8 mouse cellular contexts compared by ENCODE assay signal in genomic region chr10:62866035-62866791, GRCm38 (mm10). TPM values are rescaled to one million over a fixed set of nuclear protein-coding genes. Genes with fewer than 3 reads are reported as not detected.
DNase-seq lines count a peak whose midpoint lies in the region; ATAC-seq lines count a peak whose summit lies in the region.

No protein-coding gene starts in this region.

- peak overlapping the region; percentile 79 for H3K4me2 ChIP-seq in hindbrain, embryonic 11.5 days (replicated peaks; ENCODE audit: low read depth, low read length)
- peak overlapping the region; percentile 87 for H3K4me2 ChIP-seq in stomach, embryonic 16.5 days (ENCODE audit: low read depth, low read length)

- no peaks in the 10 kb centered on the region for H3K27me3 ChIP-seq in hindbrain, embryonic 11.5 days (ENCODE audit: control insufficient read depth, insufficient read depth, low read length)
- H3K27me3 ChIP-seq in midbrain, embryonic 10.5 days (ENCODE audit: low read depth, poor library complexity, severe bottlenecking): no peaks in the 10 kb centered on the region
- no peaks in the 10 kb centered on the region for H3K27me3 ChIP-seq in stomach, embryonic 16.5 days (ENCODE audit: control insufficient read depth, insufficient read depth, low read length)

- WGBS in hindbrain, embryonic 11.5 days: 24% methylated on average over 11 of the region's 11 CpGs
- WGBS in midbrain, embryonic 10.5 days: 16% methylated on average over 11 of the region's 11 CpGs
- 30% methylated on average over 11 of the region's 11 CpGs for WGBS in stomach, embryonic 16.5 days

- peak; percentile 47; the same call in 1 of the 2 replicates for ATAC-seq in hindbrain, embryonic 11.5 days (ENCODE audit: low FRiP score)
- 0 out of 2 replicates have a peak, but pooled peaks have one; percentile 22 for ATAC-seq in stomach, embryonic 16.5 days (ENCODE audit: insufficient read depth, low FRiP score)

- peak; percentile 38 for DNase-seq in MN1 (ENCODE audit: low spot score)
- peak; percentile 49 for DNase-seq in cerebellum, adult 11 months
- DNase-seq in frontal cortex, postnatal 10 days (ENCODE audit: low spot score in 2 of 2): peak; percentile 34 to 35
- DNase-seq in hindbrain, embryonic 11.5 days (ENCODE audit: low spot score): peak; percentile 43
- DNase-seq in left cerebral cortex, adult 8-10 months (ENCODE audit: low spot score in 2 of 2): peak; percentile 32 to 35
- peak; percentile 48 for DNase-seq in midbrain, embryonic 10.5 days (ENCODE audit: low spot score)
- DNase-seq in ovary, adult 18-20 months (ENCODE audit: low spot score): no peak

- H3K9me3 ChIP-seq in hindbrain, embryonic 11.5 days (ENCODE audit: control insufficient read depth, low read length): peaks cover 3% of the 10 kb centered on the region; the same call in 1 of the 2 replicates
- H3K9me3 ChIP-seq in midbrain, embryonic 10.5 days (replicated peaks): peaks cover 4% of the 10 kb centered on the region; the same call in 1 of the 2 replicates
- 0 out of 2 replicates have a peak, but pooled peaks cover 3% of the 10 kb centered on the region for H3K9me3 ChIP-seq in stomach, embryonic 16.5 days (replicated peaks; ENCODE audit: control insufficient read depth, low read length)

- no peaks in the 10 kb centered on the region for H3K36me3 ChIP-seq in hindbrain, embryonic 11.5 days (ENCODE audit: control insufficient read depth, insufficient read depth, low read length)
- peaks cover 15% of the 10 kb centered on the region for H3K36me3 ChIP-seq in midbrain, embryonic 10.5 days
- no peaks in the 10 kb centered on the region for H3K36me3 ChIP-seq in stomach, embryonic 16.5 days (ENCODE audit: control insufficient read depth, insufficient read depth, low read length)

- no peaks in the 10 kb centered on the region for H3K4me1 ChIP-seq in hindbrain, embryonic 11.5 days (replicated peaks; ENCODE audit: control insufficient read depth, insufficient read depth, low read length)
- H3K4me1 ChIP-seq in midbrain, embryonic 10.5 days: peaks cover 32% of the 10 kb centered on the region
- H3K4me1 ChIP-seq in stomach, embryonic 16.5 days (ENCODE audit: control insufficient read depth, insufficient read depth, low read length): peaks cover 15% of the 10 kb centered on the region

- H3K27ac ChIP-seq in hindbrain, embryonic 11.5 days (ENCODE audit: low read depth, low read length): peak overlapping the region; percentile 11; the same call in 1 of the 2 replicates
- peak overlapping the region; percentile 93 for H3K27ac ChIP-seq in midbrain, embryonic 10.5 days (replicated peaks)
- H3K27ac ChIP-seq in stomach, embryonic 16.5 days (ENCODE audit: low read length): peak overlapping the region; percentile 76; the same call in 1 of the 2 replicates

- peak overlapping the region; percentile 49 for H3K4me3 ChIP-seq in hindbrain, embryonic 11.5 days (ENCODE audit: low read depth, low read length)
- peak overlapping the region; percentile 65 for H3K4me3 ChIP-seq in midbrain, embryonic 10.5 days
- peak overlapping the region; percentile 59 for H3K4me3 ChIP-seq in stomach, embryonic 16.5 days (replicated peaks; ENCODE audit: low read length)

- peak overlapping the region; percentile 88 for H3K9ac ChIP-seq in hindbrain, embryonic 11.5 days (ENCODE audit: low read depth, low read length)
- H3K9ac ChIP-seq in stomach, embryonic 16.5 days (ENCODE audit: low read length): peak overlapping the region; percentile 81

RNA-seq across cellular contexts. Expression of gene Tet1, which starts 42.6 kb away (rescaled TPM):
- 32.9 and 41.5 TPM in 2 replicates for polyA plus RNA-seq in hindbrain, embryonic 11.5 days (2014; fragmentation: Nextera tagmentation; extraction: Ambion mirVana)
- 10 to 100 TPM; 13.0 to 18.6 (median 15.2) TPM for total RNA-seq in left cerebral cortex, adult 8-10 months (2022)
- 24.8 and 31.3 TPM in 2 replicates for polyA plus RNA-seq in midbrain, embryonic 10.5 days (2016; fragmentation: Nextera tagmentation; extraction: Ambion mirVana)
- 15.3 and 20.5 TPM in 2 replicates for polyA plus RNA-seq in stomach, embryonic 16.5 days (2015; fragmentation: Nextera tagmentation; extraction: Ambion mirVana)

RNA-seq across cellular contexts. Expression of gene Slc25a16, which starts 54.2 kb away (rescaled TPM):
- polyA plus RNA-seq in hindbrain, embryonic 11.5 days (2014; fragmentation: Nextera tagmentation; extraction: Ambion mirVana): 11.6 and 12.9 TPM in 2 replicates
- total RNA-seq in left cerebral cortex, adult 8-10 months (2022): 10 to 100 TPM; 37.2 to 44.4 (median 39.9) TPM
- 8.5 and 9.4 TPM in 2 replicates for polyA plus RNA-seq in midbrain, embryonic 10.5 days (2016; fragmentation: Nextera tagmentation; extraction: Ambion mirVana)
- 13.4 and 13.9 TPM in 2 replicates for polyA plus RNA-seq in stomach, embryonic 16.5 days (2015; fragmentation: Nextera tagmentation; extraction: Ambion mirVana)

Comparison
In these comparisons a context has a peak if more than half of its experiments do, and no peak if none do; other contexts are left out.
1. H3K27ac ChIP-seq: peak in every context shown above with its lines; median percentile 93 in midbrain, embryonic 10.5 days; 76 in stomach, embryonic 16.5 days; 11 in hindbrain, embryonic 11.5 days.